Mouse (Mus musculus) limb, embryonic 13.5 days (tissue): ENCODE measurements around the gene Wscd1. TPM values are rescaled to one million over a fixed set of nuclear protein-coding genes. Genes with fewer than 3 reads are reported as not detected.

ENCODE experiments used
- ATAC-seq: fragments of 200-750 bp; cut with Nextera tagmentation; 2 replicates; pipeline ENCODE4 v1.8.0; 2017; ENCODE audit warnings: low read depth, moderate number of reproducible peaks, moderate TSS enrichment; ENCODE audit not compliant: low FRiP score
- H3K27ac ChIP-seq: fragments of 300-500 bp; sonication (generic); 2 replicates; pipeline ENCODE4 v1.5.1; 2015; ENCODE audit warnings: inconsistent platforms, mild to moderate bottlenecking, moderate library complexity
- H3K27me3 ChIP-seq: fragments of 300-500 bp; sonication (generic); 2 replicates; pipeline ENCODE4 v1.6.1; 2015; ENCODE audit warnings: mild to moderate bottlenecking, inconsistent platforms
- H3K36me3 ChIP-seq: fragments of 300-500 bp; sonication (generic); 2 replicates; pipeline ENCODE4 v1.6.1; 2015; ENCODE audit warnings: inconsistent platforms, mild to moderate bottlenecking, moderate library complexity
- H3K4me1 ChIP-seq: fragments of 300-500 bp; sonication (generic); 2 replicates; pipeline ENCODE4 v1.6.1; 2015; ENCODE audit warnings: inconsistent platforms
- H3K4me2 ChIP-seq: fragments of 300-500 bp; sonication (generic); replicated peaks from 2 replicates; pipeline ENCODE4 v1.6.1; 2015; ENCODE audit warnings: inconsistent platforms, mild to moderate bottlenecking, moderate library complexity
- H3K4me3 ChIP-seq: fragments of 300-500 bp; sonication (generic); 2 replicates; pipeline ENCODE4 v1.5.1; 2015; ENCODE audit warnings: moderate library complexity, mild to moderate bottlenecking, inconsistent platforms
- H3K9ac ChIP-seq: fragments of 300-500 bp; sonication (generic); 2 replicates; pipeline ENCODE4 v1.6.1; 2015; ENCODE audit warnings: mild to moderate bottlenecking, inconsistent platforms
- H3K9me3 ChIP-seq: fragments of 300-500 bp; sonication (generic); 2 replicates; pipeline ENCODE4 v1.6.1; 2016; ENCODE audit warnings: inconsistent platforms
- WGBS: fragments of 180-500 bp; shearing (Covaris S2); methylation state at CpG from one replicate; pipeline ENCODE4 v1.1.7; 2015; 5-methylcytosine and 5-hydroxymethylcytosine counted together
- polyA plus RNA-seq: library from polyadenylated mRNA; unstranded; fragments of >200 nt; fragmentation: Nextera tagmentation; extraction: Ambion mirVana; gene quantifications from 2 replicates; pipeline ENCODE4 v1.2.1, GENCODE M21; 2015

Gene Wscd1
- polyA plus RNA-seq, 1 experiment from 2014 or later: 2.8 TPM

GRCm38 (mm10) chr11:71755115-71755514 is 5.4 kb downstream of the Wscd1 start:
- Histone ChIP-seq H3K36me3 (no peaks in the 10 kb centered on the region), H3K9me3 (no peaks in the 10 kb centered on the region), H3K4me1 (peaks cover 12% of the 10 kb centered on the region), H3K27me3 (peaks cover 61% of the 10 kb centered on the region), H3K9ac (no peak overlapping the region), H3K4me3 (no peak overlapping the region), H3K4me2 (no peak overlapping the region), H3K27ac (no peak overlapping the region)
- 66% methylated on average over 2 of the region's 2 CpGs for WGBS
- no peak for ATAC-seq

- no peaks in the 10 kb centered on the region for H3K36me3 ChIP-seq
- peaks cover 2% of the 10 kb centered on the region for H3K4me1 ChIP-seq
- peaks cover 49% of the 10 kb centered on the region for H3K27me3 ChIP-seq
- H3K27ac ChIP-seq: no peak overlapping the region
- 57% methylated on average over 3 of the region's 3 CpGs for WGBS
- H3K4me2 ChIP-seq: no peak overlapping the region
- H3K9me3 ChIP-seq: no peaks in the 10 kb centered on the region
- ATAC-seq: no peak
- H3K9ac ChIP-seq: no peak overlapping the region
- no peak overlapping the region for H3K4me3 ChIP-seq
Observed at GRCm38 (mm10) chr11:71756325-71756724, 6.6 kb downstream of the Wscd1 start.

- H3K4me3 ChIP-seq: no peak overlapping the region
- no peak overlapping the region; the same call in 1 of the 2 replicates for H3K27ac ChIP-seq
- WGBS: 46% methylated on average over 21 of the region's 21 CpGs
Observed at GRCm38 (mm10) chr11:71758211-71759110, 8.7 kb downstream of the Wscd1 start.

GRCm38 (mm10) chr11:71760991-71761390 is 11.3 kb downstream of the Wscd1 start:
- no peak for ATAC-seq
- no peaks in the 10 kb centered on the region for H3K36me3 ChIP-seq
- no peak overlapping the region for H3K4me2 ChIP-seq
- no peak overlapping the region for H3K27ac ChIP-seq
- H3K9me3 ChIP-seq: no peaks in the 10 kb centered on the region
- H3K9ac ChIP-seq: no peak overlapping the region
- no peaks in the 10 kb centered on the region for H3K4me1 ChIP-seq
- peaks cover 3% of the 10 kb centered on the region; the same call in 1 of the 2 replicates for H3K27me3 ChIP-seq
- WGBS: 82% methylated on average over 9 of the region's 9 CpGs
- no peak overlapping the region for H3K4me3 ChIP-seq

More at GRCm38 (mm10) chr11:71758211-71759110, 8.7 kb downstream of the Wscd1 start:
- no peaks in the 10 kb centered on the region for H3K9me3 ChIP-seq
- peak; percentile 83 for ATAC-seq
- H3K36me3 ChIP-seq: no peaks in the 10 kb centered on the region
- no peaks in the 10 kb centered on the region for H3K4me1 ChIP-seq
- no peak overlapping the region for H3K9ac ChIP-seq
- H3K27me3 ChIP-seq: peaks cover 27% of the 10 kb centered on the region
- H3K4me2 ChIP-seq: no peak overlapping the region

- Histone ChIP-seq H3K9ac (no peak overlapping the region), H3K9me3 (no peaks in the 10 kb centered on the region), H3K4me3 (no peak overlapping the region), H3K27me3 (no peaks in the 10 kb centered on the region), H3K36me3 (no peaks in the 10 kb centered on the region), H3K27ac (no peak overlapping the region), H3K4me1 (no peaks in the 10 kb centered on the region), H3K4me2 (no peak overlapping the region)
- WGBS: 38% methylated on average over 5 of the region's 5 CpGs
- ATAC-seq: no peak
Observed at GRCm38 (mm10) chr11:71763154-71763553, 13.4 kb downstream of the Wscd1 start.

- Histone ChIP-seq H3K4me2 (no peak overlapping the region), H3K36me3 (no peaks in the 10 kb centered on the region), H3K9ac (no peak overlapping the region), H3K4me3 (no peak overlapping the region), H3K9me3 (no peaks in the 10 kb centered on the region), H3K27ac (no peak overlapping the region), H3K27me3 (no peaks in the 10 kb centered on the region), H3K4me1 (no peaks in the 10 kb centered on the region)
- 45% methylated on average over 5 of the region's 5 CpGs for WGBS
- ATAC-seq: no peak; the same call in 1 of the 2 replicates
Observed at GRCm38 (mm10) chr11:71763651-71764275, 14.0 kb downstream of the Wscd1 start.

- no peaks in the 10 kb centered on the region for H3K9me3 ChIP-seq
- WGBS: 65% methylated on average over 2 of the region's 2 CpGs
- no peaks in the 10 kb centered on the region for H3K27me3 ChIP-seq
- no peak overlapping the region for H3K4me3 ChIP-seq
- no peak overlapping the region for H3K27ac ChIP-seq
- no peak overlapping the region for H3K4me2 ChIP-seq
- no peak overlapping the region for H3K9ac ChIP-seq
- H3K36me3 ChIP-seq: no peaks in the 10 kb centered on the region
- H3K4me1 ChIP-seq: no peaks in the 10 kb centered on the region
- ATAC-seq: no peak
Observed at GRCm38 (mm10) chr11:71764743-71765142, 15.0 kb downstream of the Wscd1 start.

GRCm38 (mm10) chr11:71765335-71765734 is 15.6 kb downstream of the Wscd1 start:
- Histone ChIP-seq H3K27me3 (no peaks in the 10 kb centered on the region), H3K27ac (no peak overlapping the region), H3K4me1 (no peaks in the 10 kb centered on the region), H3K4me3 (no peak overlapping the region), H3K36me3 (no peaks in the 10 kb centered on the region), H3K9ac (no peak overlapping the region), H3K9me3 (no peaks in the 10 kb centered on the region), H3K4me2 (no peak overlapping the region)
- WGBS: 64% methylated on average over 6 of the region's 6 CpGs
- ATAC-seq: no peak

- ATAC-seq: no peak
- no peaks in the 10 kb centered on the region for H3K4me1 ChIP-seq
- H3K36me3 ChIP-seq: no peaks in the 10 kb centered on the region
- H3K4me3 ChIP-seq: no peak overlapping the region
- WGBS: 100% methylated on average over 1 of the region's 1 CpGs
- no peak overlapping the region for H3K4me2 ChIP-seq
- no peaks in the 10 kb centered on the region for H3K27me3 ChIP-seq
- no peak overlapping the region for H3K27ac ChIP-seq
- H3K9me3 ChIP-seq: no peaks in the 10 kb centered on the region
- no peak overlapping the region for H3K9ac ChIP-seq
Observed at GRCm38 (mm10) chr11:71766380-71766779, 16.7 kb downstream of the Wscd1 start.

GRCm38 (mm10) chr11:71767726-71768125 is 18.0 kb downstream of the Wscd1 start:
- Histone ChIP-seq H3K9me3 (no peaks in the 10 kb centered on the region), H3K4me3 (no peak overlapping the region), H3K36me3 (no peaks in the 10 kb centered on the region), H3K27me3 (peaks cover 5% of the 10 kb centered on the region; the same call in 1 of the 2 replicates), H3K27ac (no peak overlapping the region), H3K4me1 (no peaks in the 10 kb centered on the region), H3K4me2 (no peak overlapping the region), H3K9ac (no peak overlapping the region)
- no peak for ATAC-seq
- 83% methylated on average over 3 of the region's 3 CpGs for WGBS

- Histone ChIP-seq H3K4me2 (no peak overlapping the region), H3K9me3 (no peaks in the 10 kb centered on the region), H3K4me1 (no peaks in the 10 kb centered on the region), H3K27me3 (peaks cover 11% of the 10 kb centered on the region; the same call in 1 of the 2 replicates), H3K36me3 (no peaks in the 10 kb centered on the region), H3K9ac (no peak overlapping the region), H3K27ac (no peak overlapping the region), H3K4me3 (no peak overlapping the region)
- 47% methylated on average over 8 of the region's 8 CpGs for WGBS
- no peak for ATAC-seq
Observed at GRCm38 (mm10) chr11:71769744-71770143, 20.0 kb downstream of the Wscd1 start.

- Histone ChIP-seq H3K27ac (no peak overlapping the region), H3K4me2 (no peak overlapping the region), H3K9me3 (no peaks in the 10 kb centered on the region), H3K27me3 (peaks cover 18% of the 10 kb centered on the region; the same call in 1 of the 2 replicates), H3K4me1 (no peaks in the 10 kb centered on the region), H3K36me3 (no peaks in the 10 kb centered on the region), H3K9ac (no peak overlapping the region), H3K4me3 (no peak overlapping the region)
- ATAC-seq: no peak
- 59% methylated on average over 2 of the region's 2 CpGs for WGBS
Observed at GRCm38 (mm10) chr11:71770479-71770878, 20.8 kb downstream of the Wscd1 start.
